Mouse (Mus musculus): ENCODE results near the gene Slc26a8. TPM values are rescaled to one million over a fixed set of nuclear protein-coding genes. Genes with fewer than 3 reads are reported as not detected.

The Slc26a8 gene
- total RNA-seq, 2 experiments from 2014 or later = 0.38 to 0.50 TPM

- H3K4me3 ChIP-seq = no peak overlapping the region
- intact Hi-C loops (cut with DNase I) = no loop called here
- peak overlapping the region; percentile 84 for H3K27ac ChIP-seq
- peak; percentile 11 for DNase-seq
- no peak for TF ChIP-seq CTCF (IDR thresholded peaks at IDR 0.05)
These were observed 20.3 kb upstream of the Slc26a8 start for GRCm38 (mm10) chr17:28710291-28710688.

- H3K27ac ChIP-seq = peak overlapping the region; percentile 84
- peak; percentile 28 for DNase-seq
- intact Hi-C loops (cut with DNase I) = loop anchor here (10.0 kb wide), 1 partner anchor 815 kb away; no protein-coding TSS in a partner anchor
- TF ChIP-seq CTCF (IDR thresholded peaks at IDR 0.05) = no peak
- H3K4me3 ChIP-seq = peak overlapping the region; percentile 47
These were observed 19.7 kb upstream of the Slc26a8 start for GRCm38 (mm10) chr17:28709552-28710290.

GRCm38 (mm10) chr17:28708989-28709388 is 19.0 kb upstream of the Slc26a8 start:
- Histone ChIP-seq H3K4me3 (peak overlapping the region; percentile 47), H3K27ac (peak overlapping the region; percentile 84)
- intact Hi-C loops (cut with DNase I) = loop anchor here (10.0 kb wide), 1 partner anchor 816 kb away; no protein-coding TSS in a partner anchor
- no peak for TF ChIP-seq CTCF (IDR thresholded peaks at IDR 0.05)
- DNase-seq = peak; percentile 32

GRCm38 (mm10) chr17:28707816-28708215 is 17.8 kb upstream of the Slc26a8 start:
- intact Hi-C loops (cut with DNase I) = loop anchor here (10.0 kb wide), 1 partner anchor 817 kb away; no protein-coding TSS in a partner anchor
- peak; percentile 0 for DNase-seq
- peak overlapping the region; percentile 84 for H3K27ac ChIP-seq
- H3K4me3 ChIP-seq = no peak overlapping the region
- TF ChIP-seq CTCF (IDR thresholded peaks at IDR 0.05) = no peak

GRCm38 (mm10) chr17:28707136-28707627 is 17.1 kb upstream of the Slc26a8 start:
- H3K27ac ChIP-seq = peak overlapping the region; percentile 84
- DNase-seq = peak; percentile 17
- peak overlapping the region; percentile 13; the same call in 1 of the 2 replicates for H3K4me3 ChIP-seq
- TF ChIP-seq CTCF (IDR thresholded peaks at IDR 0.05) = no peak
- intact Hi-C loops (cut with DNase I) = loop anchor here (10.0 kb wide), 1 partner anchor 818 kb away; no protein-coding TSS in a partner anchor

GRCm38 (mm10) chr17:28706697-28707096 is 16.7 kb upstream of the Slc26a8 start:
- intact Hi-C loops (cut with DNase I) = loop anchor here (10.0 kb wide), 1 partner anchor 818 kb away; no protein-coding TSS in a partner anchor
- no peak for TF ChIP-seq CTCF (IDR thresholded peaks at IDR 0.05)
- peak; percentile 38 for DNase-seq
- Histone ChIP-seq H3K4me3 (no peak overlapping the region), H3K27ac (peak overlapping the region; percentile 84)

- intact Hi-C loops (cut with DNase I) = loop anchor here (10.0 kb wide), 1 partner anchor 822 kb away; no protein-coding TSS in a partner anchor
- Histone ChIP-seq H3K4me3 (no peak overlapping the region; the same call in 1 of the 2 replicates), H3K27ac (peak overlapping the region; percentile 80)
- no peak for TF ChIP-seq CTCF (IDR thresholded peaks at IDR 0.05)
- no peak for DNase-seq
These were observed 12.6 kb upstream of the Slc26a8 start for GRCm38 (mm10) chr17:28702646-28703045.

- DNase-seq = peak; percentile 43
- no peak for TF ChIP-seq CTCF (IDR thresholded peaks at IDR 0.05)
- Histone ChIP-seq H3K27ac (peak overlapping the region; percentile 84), H3K4me3 (no peak overlapping the region)
- intact Hi-C loops (cut with DNase I) = loop anchor here (10.0 kb wide), 1 partner anchor 823 kb away; no protein-coding TSS in a partner anchor
These were observed 11.7 kb upstream of the Slc26a8 start for GRCm38 (mm10) chr17:28701737-28702136.

- H3K4me3 ChIP-seq = no peak overlapping the region
- TF ChIP-seq CTCF (IDR thresholded peaks at IDR 0.05) = no peak
- no peak for DNase-seq
These were observed 11.1 kb upstream of the Slc26a8 start for GRCm38 (mm10) chr17:28701171-28701570.

GRCm38 (mm10) chr17:28699789-28700188 is 9.8 kb upstream of the Slc26a8 start:
- peak overlapping the region; percentile 84 for H3K27ac ChIP-seq
- DNase-seq = no peak
- no peak overlapping the region for H3K4me3 ChIP-seq
- intact Hi-C loops (cut with DNase I) = loop anchor here (10.0 kb wide), 2 partner anchors 335 to 825 kb away; partner anchors contain the start of gene Srsf3
- no peak for TF ChIP-seq CTCF (IDR thresholded peaks at IDR 0.05)

More at GRCm38 (mm10) chr17:28701171-28701570, 11.1 kb upstream of the Slc26a8 start:
- peak overlapping the region; percentile 84 for H3K27ac ChIP-seq
- intact Hi-C loops (cut with DNase I) = loop anchor here (10.0 kb wide), 1 partner anchor 824 kb away; no protein-coding TSS in a partner anchor

GRCm38 (mm10) chr17:28698672-28699071 is 8.6 kb upstream of the Slc26a8 start:
- DNase-seq = no peak
- TF ChIP-seq CTCF (IDR thresholded peaks at IDR 0.05) = no peak
- peak overlapping the region; percentile 48 for H3K4me3 ChIP-seq
- peak overlapping the region; percentile 84 for H3K27ac ChIP-seq
- intact Hi-C loops (cut with DNase I) = loop anchor here (10.0 kb wide), 1 partner anchor 336 kb away; the partner anchor contains the start of gene Srsf3

GRCm38 (mm10) chr17:28698245-28698644 is 8.2 kb upstream of the Slc26a8 start:
- no peak for TF ChIP-seq CTCF (IDR thresholded peaks at IDR 0.05)
- DNase-seq = no peak
- Histone ChIP-seq H3K27ac (peak overlapping the region; percentile 84), H3K4me3 (peak overlapping the region; percentile 48)
- intact Hi-C loops (cut with DNase I) = loop anchor here (10.0 kb wide), 1 partner anchor 337 kb away; the partner anchor contains the start of gene Srsf3
